Mouse (Mus musculus) cortical plate, adult 2 months (tissue): Measurements from ENCODE around the gene Slfnl1. TPM values are rescaled to one million over a fixed set of nuclear protein-coding genes. Genes with fewer than 3 reads are reported as not detected.

ENCODE experiments used
- H3K27ac ChIP-seq: fragments of 200-500 bp; 2 replicates; pipeline ENCODE4 v1.5.1; 2012; ENCODE audit warnings: low read length, control low read depth, inconsistent platforms; ENCODE audit not compliant: insufficient read depth
- H3K4me1 ChIP-seq: fragments of 200-500 bp; 2 replicates; pipeline ENCODE4 v1.6.1; 2011; ENCODE audit warnings: low read length; ENCODE audit not compliant: control insufficient read depth, insufficient read depth
- H3K4me3 ChIP-seq: fragments of 200-500 bp; 2 replicates; pipeline ENCODE4 v1.5.1; 2011; ENCODE audit warnings: mild to moderate bottlenecking, low read length, control low read depth; ENCODE audit not compliant: insufficient read depth
- CTCF ChIP-seq: fragments of 200-500 bp; IDR thresholded peaks from 2 replicates; pipeline ENCODE4 v1.5.1; 2011; ENCODE audit warnings: mild to moderate bottlenecking, control low read depth, low read length; ENCODE audit not compliant: insufficient read depth; ENCODE audit errors: extremely low read depth
- POLR2A ChIP-seq: fragments of 200-500 bp; IDR thresholded peaks from 2 replicates; pipeline ENCODE4 v1.6.1; 2011; ENCODE audit warnings: mild to moderate bottlenecking, low read length, control low read depth; ENCODE audit not compliant: insufficient read depth; ENCODE audit errors: extremely low read depth
- polyA plus RNA-seq: library from polyadenylated mRNA; depleted of rRNA; stranded (reverse); fragments of >200 nt; gene quantifications from 2 replicates; pipeline ENCODE4 v1.2.3, GENCODE M21; 2012

Slfnl1 gene
- polyA plus RNA-seq, 1 experiment, result 0.10 TPM

GRCm38 (mm10) chr4:120528171-120528570, 3.9 kb upstream of the Slfnl1 start:
- H3K27ac ChIP-seq, result no peak overlapping the region
- no peak overlapping the region for H3K4me3 ChIP-seq
- no peak for TF ChIP-seq POLR2A
- TF ChIP-seq CTCF, result no peak

GRCm38 (mm10) chr4:120538664-120539063, 6.6 kb downstream of the Slfnl1 start:
- no peak for TF ChIP-seq CTCF
- no peak for TF ChIP-seq POLR2A
- H3K4me1 ChIP-seq, result no peaks in the 10 kb centered on the region
- no peak overlapping the region for H3K27ac ChIP-seq
- no peak overlapping the region for H3K4me3 ChIP-seq

More at GRCm38 (mm10) chr4:120528171-120528570, 3.9 kb upstream of the Slfnl1 start:
- H3K4me1 ChIP-seq, result no peaks in the 10 kb centered on the region

- Histone ChIP-seq H3K4me3 (no peak overlapping the region), H3K4me1 (no peaks in the 10 kb centered on the region), H3K27ac (no peak overlapping the region)
- TF ChIP-seq POLR2A (no peak), CTCF (no peak)
Measured at GRCm38 (mm10) chr4:120544896-120545295, 12.9 kb downstream of the Slfnl1 start.

- Histone ChIP-seq H3K27ac (no peak overlapping the region), H3K4me1 (no peaks in the 10 kb centered on the region), H3K4me3 (no peak overlapping the region)
- TF ChIP-seq POLR2A (no peak), CTCF (no peak)
Measured at GRCm38 (mm10) chr4:120556592-120556991, 24.6 kb downstream of the Slfnl1 start.

- Histone ChIP-seq H3K4me3 (no peak overlapping the region), H3K27ac (no peak overlapping the region), H3K4me1 (peaks cover 3% of the 10 kb centered on the region; the same call in 1 of the 2 replicates)
- TF ChIP-seq CTCF (no peak), POLR2A (no peak)
Measured at GRCm38 (mm10) chr4:120565726-120566125, 33.7 kb downstream of the Slfnl1 start.

GRCm38 (mm10) chr4:120568005-120568404, 36.0 kb downstream of the Slfnl1 start:
- TF ChIP-seq CTCF, result no peak
- TF ChIP-seq POLR2A, result no peak
- H3K4me3 ChIP-seq, result no peak overlapping the region

GRCm38 (mm10) chr4:120569025-120569424, 37.0 kb downstream of the Slfnl1 start:
- Histone ChIP-seq H3K4me1 (peaks cover 3% of the 10 kb centered on the region; the same call in 1 of the 2 replicates), H3K4me3 (peak overlapping the region; percentile 82), H3K27ac (no peak overlapping the region)
- TF ChIP-seq POLR2A, result no peak
- TF ChIP-seq CTCF, result no peak

More at GRCm38 (mm10) chr4:120568005-120568404, 36.0 kb downstream of the Slfnl1 start:
- Histone ChIP-seq H3K27ac (no peak overlapping the region), H3K4me1 (peaks cover 3% of the 10 kb centered on the region; the same call in 1 of the 2 replicates)

- H3K4me3 ChIP-seq, result peak within 1 kb of the TSS; percentile 82
- TF ChIP-seq POLR2A (peak; percentile 95), CTCF (no peak)
- peak within 1 kb of the TSS; percentile 86 for H3K27ac ChIP-seq
- H3K4me1 ChIP-seq, result peaks cover 3% of the 10 kb centered on the region; the same call in 1 of the 2 replicates
Measured at GRCm38 (mm10) chr4:120569486-120570437, 37.7 kb downstream of the Slfnl1 start, which contains the start of gene Ctps. TSS of gene Ctps (minus strand) at chr4:120570276.

- H3K4me1 ChIP-seq, result peaks cover 3% of the 10 kb centered on the region; the same call in 1 of the 2 replicates
- H3K4me3 ChIP-seq, result peak overlapping the region; percentile 82
- peak overlapping the region; percentile 86 for H3K27ac ChIP-seq
- TF ChIP-seq CTCF (no peak), POLR2A (no peak)
Measured at GRCm38 (mm10) chr4:120570438-120571069, 38.5 kb downstream of the Slfnl1 start.

- TF ChIP-seq POLR2A (no peak), CTCF (no peak)
- 0 out of 2 replicates have a peak overlapping the region, but pooled peaks have one; percentile 34 for H3K27ac ChIP-seq
- H3K4me3 ChIP-seq, result peak overlapping the region; percentile 82; the same call in 1 of the 2 replicates
- H3K4me1 ChIP-seq, result peaks cover 3% of the 10 kb centered on the region; the same call in 1 of the 2 replicates
Measured at GRCm38 (mm10) chr4:120571070-120571464, 39.0 kb downstream of the Slfnl1 start.
